Mouse (Mus musculus): ENCODE data around the gene Dennd6a.
"Not testable (repeated sequence)": the region's sequence is repeated elsewhere in the genome, so short reads cannot be mapped to it uniquely, and the experiment has no call there.

Gene Dennd6a

GRCm38 (mm10) chr14:26643006-26643624 lies 69.5 kb downstream of the Dennd6a start:
- DNase-seq (ENCODE audit: low spot score) = no peak

- no peak for DNase-seq (ENCODE audit: low spot score)
Measured at GRCm38 (mm10) chr14:26645989-26646650, 72.5 kb downstream of the Dennd6a start.

GRCm38 (mm10) chr14:26647811-26648210 lies 74.2 kb downstream of the Dennd6a start:
- DNase-seq (ENCODE audit: low spot score) = no peak

GRCm38 (mm10) chr14:26651901-26652300 lies 78.2 kb downstream of the Dennd6a start:
- no peak for DNase-seq (ENCODE audit: low spot score)

- no peak for DNase-seq (ENCODE audit: low spot score)
Measured at GRCm38 (mm10) chr14:26658178-26658577, 84.5 kb downstream of the Dennd6a start.

- DNase-seq (ENCODE audit: low spot score) = no peak
Measured at GRCm38 (mm10) chr14:26660233-26660632, 86.6 kb downstream of the Dennd6a start.

GRCm38 (mm10) chr14:26662016-26662415 lies 88.4 kb downstream of the Dennd6a start:
- DNase-seq (ENCODE audit: low spot score) = no peak

- DNase-seq (ENCODE audit: low spot score) = no peak
Measured at GRCm38 (mm10) chr14:26662488-26662887, 88.8 kb downstream of the Dennd6a start.

- no peak for DNase-seq (ENCODE audit: low spot score)
Measured at GRCm38 (mm10) chr14:26663851-26664250, 90.2 kb downstream of the Dennd6a start.

GRCm38 (mm10) chr14:26667991-26668370 lies 94.3 kb downstream of the Dennd6a start:
- DNase-seq (ENCODE audit: low spot score) = no peak

- DNase-seq (ENCODE audit: low spot score) = peak; percentile 43
Measured at GRCm38 (mm10) chr14:26668371-26669291, 95.0 kb downstream of the Dennd6a start.

GRCm38 (mm10) chr14:26669292-26670073 lies 95.8 kb downstream of the Dennd6a start, which contains the start of gene Pde12:
Pde12 (minus strand) TSS chr14:26669883.
- peak; percentile 91 for DNase-seq (ENCODE audit: low spot score)

- DNase-seq (ENCODE audit: low spot score) = no peak
Measured at GRCm38 (mm10) chr14:26670964-26671363, 97.3 kb downstream of the Dennd6a start.

GRCm38 (mm10) chr14:26671870-26672615 lies 98.4 kb downstream of the Dennd6a start:
- DNase-seq (ENCODE audit: low spot score) = not testable (repeated sequence)

GRCm38 (mm10) chr14:26674476-26675169 lies 101.0 kb downstream of the Dennd6a start:
- not testable (repeated sequence) for DNase-seq (ENCODE audit: low spot score)

- no peak for DNase-seq (ENCODE audit: low spot score)
Measured at GRCm38 (mm10) chr14:26675371-26675770, 101.7 kb downstream of the Dennd6a start.

- DNase-seq (ENCODE audit: low spot score) = no peak
Measured at GRCm38 (mm10) chr14:26675791-26676190, 102.1 kb downstream of the Dennd6a start.

All from layer of hippocampus, adult 11-12 months (tissue).